Mouse (Mus musculus): ENCODE measurements at regions not wholly inside any gene's neighbourhood (a gene's known extent, or its start where the extent isn't known, plus 50 kb on each side); places are given as distances from the start of the nearest gene placed in this dataset.

DNA sequence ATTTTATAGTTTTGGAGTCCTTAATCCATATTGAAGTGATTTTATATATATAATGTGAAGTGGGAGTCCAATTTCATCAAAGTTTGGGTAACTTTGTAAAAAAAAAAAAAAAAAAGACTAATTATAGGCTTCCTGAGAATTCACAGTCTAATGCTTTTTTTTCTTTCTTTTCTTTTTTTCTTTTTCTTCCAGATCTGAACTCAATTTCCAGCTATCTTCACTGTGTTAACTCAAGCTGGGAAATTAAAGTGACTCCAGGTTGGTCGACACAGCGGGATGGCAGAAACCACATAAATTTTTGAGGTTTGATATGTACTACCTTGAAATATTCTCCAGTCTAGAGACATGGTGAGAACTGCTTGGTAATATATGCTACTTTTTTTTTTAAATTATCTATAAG is 385.7 kb upstream of the Pkdcc start:
- H3K4me3 ChIP-seq (replicated peaks; ENCODE audit: low read length) = no peak overlapping the region
- no peaks in the 10 kb centered on the region for H3K27me3 ChIP-seq (ENCODE audit: control insufficient read depth, insufficient read depth, low read length)
- no peak overlapping the region for H3K9ac ChIP-seq (ENCODE audit: low read length)
- 93% methylated on average over 2 of the region's 2 CpGs for WGBS
- H3K4me2 ChIP-seq (ENCODE audit: low read depth, low read length) = no peak overlapping the region
- H3K4me1 ChIP-seq (ENCODE audit: control insufficient read depth, insufficient read depth, low read length) = no peaks in the 10 kb centered on the region
- no peaks in the 10 kb centered on the region for H3K9me3 ChIP-seq (replicated peaks; ENCODE audit: control insufficient read depth, low read length)
- H3K27ac ChIP-seq (ENCODE audit: low read length) = no peak overlapping the region
- no peaks in the 10 kb centered on the region for H3K36me3 ChIP-seq (ENCODE audit: control insufficient read depth, insufficient read depth, low read length)
- ATAC-seq (ENCODE audit: insufficient read depth, low FRiP score) = no peak

DNA sequence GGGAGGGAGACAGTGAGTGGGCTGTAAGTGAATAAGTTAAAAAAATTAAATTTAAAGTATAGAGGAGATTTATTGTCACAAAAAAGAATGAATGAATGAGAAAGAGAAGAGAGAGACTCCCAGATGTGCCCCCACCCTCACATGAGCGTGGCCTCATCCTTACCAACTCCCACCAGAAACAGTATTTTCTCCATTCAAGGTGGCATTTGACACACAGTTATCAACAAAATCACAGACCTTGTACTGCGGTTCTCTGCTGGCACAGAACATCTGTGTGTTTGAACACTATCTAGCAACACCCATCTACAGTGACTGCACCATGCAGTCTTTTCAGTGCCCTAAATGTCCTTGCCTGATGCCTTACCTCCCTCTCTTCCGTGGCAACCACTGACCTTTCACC is 380.9 kb upstream of the Pkdcc start:
- WGBS = 66% methylated on average over 3 of the region's 3 CpGs
- no peaks in the 10 kb centered on the region for H3K4me1 ChIP-seq (ENCODE audit: control insufficient read depth, insufficient read depth, low read length)
- no peak for ATAC-seq (ENCODE audit: insufficient read depth, low FRiP score)
- no peaks in the 10 kb centered on the region for H3K36me3 ChIP-seq (ENCODE audit: control insufficient read depth, insufficient read depth, low read length)
- no peak overlapping the region for H3K27ac ChIP-seq (ENCODE audit: low read length)
- H3K4me2 ChIP-seq (ENCODE audit: low read depth, low read length) = no peak overlapping the region
- H3K9ac ChIP-seq (ENCODE audit: low read length) = no peak overlapping the region
- no peak overlapping the region for H3K4me3 ChIP-seq (replicated peaks; ENCODE audit: low read length)
- no peaks in the 10 kb centered on the region for H3K9me3 ChIP-seq (replicated peaks; ENCODE audit: control insufficient read depth, low read length)
- H3K27me3 ChIP-seq (ENCODE audit: control insufficient read depth, insufficient read depth, low read length) = no peaks in the 10 kb centered on the region

DNA sequence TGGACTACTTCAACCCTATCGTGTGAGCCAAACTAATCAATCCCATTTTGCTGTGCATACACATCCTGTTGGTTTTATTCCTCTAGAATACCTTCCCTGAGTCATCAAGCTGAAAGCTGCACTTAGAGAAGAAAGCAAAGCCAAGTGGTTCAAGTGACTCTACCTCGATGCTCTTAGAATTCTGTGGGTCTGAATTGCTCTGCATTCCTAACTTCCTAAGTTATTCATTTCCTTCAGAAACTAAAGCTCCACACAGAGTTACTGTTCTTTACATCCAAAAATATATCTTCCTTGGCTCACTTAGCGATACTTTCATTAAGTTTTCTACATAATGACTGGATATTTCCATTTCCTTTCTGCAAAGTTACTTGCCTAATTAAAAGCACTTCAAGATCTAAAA is 379.0 kb upstream of the Pkdcc start:
- no peak for ATAC-seq (ENCODE audit: insufficient read depth, low FRiP score)
- Histone ChIP-seq H3K27me3 (ENCODE audit: control insufficient read depth, insufficient read depth, low read length) (no peaks in the 10 kb centered on the region), H3K27ac (ENCODE audit: low read length) (no peak overlapping the region), H3K4me3 (replicated peaks; ENCODE audit: low read length) (no peak overlapping the region), H3K4me2 (ENCODE audit: low read depth, low read length) (no peak overlapping the region), H3K36me3 (ENCODE audit: control insufficient read depth, insufficient read depth, low read length) (no peaks in the 10 kb centered on the region), H3K9ac (ENCODE audit: low read length) (no peak overlapping the region), H3K9me3 (replicated peaks; ENCODE audit: control insufficient read depth, low read length) (no peaks in the 10 kb centered on the region), H3K4me1 (ENCODE audit: control insufficient read depth, insufficient read depth, low read length) (no peaks in the 10 kb centered on the region)
- 72% methylated on average over 3 of the region's 3 CpGs for WGBS

DNA sequence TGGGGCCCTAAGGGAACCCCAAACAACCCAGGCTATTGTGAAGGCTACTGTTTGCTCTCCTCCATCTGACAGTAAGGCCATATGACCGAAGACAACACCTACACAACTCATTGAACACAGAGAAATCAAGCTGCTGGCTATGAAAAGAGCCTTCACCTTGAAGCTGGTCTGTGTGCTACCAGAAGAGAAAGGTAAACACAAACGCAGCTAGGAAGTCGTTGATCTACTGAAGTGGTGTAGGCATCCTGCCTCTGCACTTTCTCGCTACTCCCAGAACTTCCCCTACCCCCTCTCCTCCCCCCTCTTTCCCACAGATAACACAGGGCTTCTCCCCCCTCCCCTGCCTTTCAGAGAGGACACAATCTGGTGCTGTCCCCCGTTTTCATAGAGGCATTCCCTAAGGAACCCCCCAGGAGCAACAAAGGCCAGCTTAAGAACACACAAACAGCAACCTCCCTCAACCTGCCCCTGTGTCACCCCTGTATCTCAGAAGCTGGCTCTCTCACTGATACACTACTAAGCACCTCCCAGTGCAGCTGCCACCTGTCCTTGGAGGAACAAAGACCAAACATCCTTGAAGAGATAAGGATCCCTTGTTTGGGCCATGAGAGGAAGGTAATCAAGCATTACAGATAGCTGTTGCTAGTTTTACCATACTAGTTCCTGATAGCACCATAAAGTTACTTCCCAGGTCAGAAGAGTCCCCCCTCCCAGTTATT is 368.2 kb upstream of the Pkdcc start:
- no peak overlapping the region for H3K4me3 ChIP-seq (replicated peaks; ENCODE audit: low read length)
- ATAC-seq (ENCODE audit: insufficient read depth, low FRiP score) = no peak
- no peak overlapping the region for H3K9ac ChIP-seq (ENCODE audit: low read length)
- H3K27ac ChIP-seq (ENCODE audit: low read length) = no peak overlapping the region
- no peaks in the 10 kb centered on the region for H3K4me1 ChIP-seq (ENCODE audit: control insufficient read depth, insufficient read depth, low read length)
- no peaks in the 10 kb centered on the region for H3K9me3 ChIP-seq (replicated peaks; ENCODE audit: control insufficient read depth, low read length)
- no peaks in the 10 kb centered on the region for H3K36me3 ChIP-seq (ENCODE audit: control insufficient read depth, insufficient read depth, low read length)
- no peak overlapping the region for H3K4me2 ChIP-seq (ENCODE audit: low read depth, low read length)
- 39% methylated on average over 5 of the region's 5 CpGs for WGBS
- H3K27me3 ChIP-seq (ENCODE audit: control insufficient read depth, insufficient read depth, low read length) = no peaks in the 10 kb centered on the region

DNA sequence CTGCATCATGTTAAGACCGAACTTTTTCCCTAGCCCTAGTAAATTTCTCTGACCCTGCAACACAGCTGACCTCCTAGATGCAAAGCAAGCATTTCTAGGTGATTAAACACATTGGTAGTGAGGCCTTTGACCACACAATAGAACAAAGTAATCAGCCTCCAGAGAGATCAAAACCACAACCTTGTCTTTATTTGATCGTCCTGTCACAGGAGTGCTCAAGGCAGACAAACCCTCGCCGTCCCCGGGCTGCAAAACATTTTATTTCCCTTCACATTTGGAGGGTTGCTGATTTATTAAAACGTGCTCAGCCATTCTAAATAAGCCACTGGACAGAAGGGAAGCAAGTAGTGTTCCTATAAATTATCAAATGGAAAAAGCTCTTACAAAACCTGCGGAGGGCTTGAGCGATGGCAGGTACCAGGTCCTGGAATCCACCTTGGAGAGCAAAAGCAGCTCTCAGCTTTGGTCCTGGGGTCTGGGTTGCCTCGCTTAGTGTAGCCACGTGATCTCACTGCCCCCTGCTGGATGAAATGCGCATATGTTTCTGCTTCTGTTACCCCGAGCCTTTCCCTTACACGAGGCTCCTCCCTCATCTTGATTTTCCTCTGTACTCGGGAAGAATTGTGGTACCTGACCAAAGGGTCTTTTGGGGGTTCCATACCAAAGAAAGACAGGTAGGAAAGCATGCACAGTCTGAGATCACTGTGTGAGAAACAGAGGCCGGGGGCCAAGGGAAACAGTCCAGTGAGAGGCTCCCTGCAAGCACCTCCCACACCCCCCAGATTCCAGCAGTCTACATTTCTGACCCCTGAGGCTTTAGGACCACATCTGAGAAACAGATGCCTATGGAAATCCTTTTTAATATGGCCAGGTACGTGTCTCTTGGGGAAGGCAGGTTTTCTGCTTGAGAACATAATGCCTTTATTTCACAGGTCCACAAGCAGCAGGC is 357.6 kb upstream of the Pkdcc start:
- Histone ChIP-seq H3K36me3 (ENCODE audit: control insufficient read depth, insufficient read depth, low read length) (no peaks in the 10 kb centered on the region), H3K27ac (ENCODE audit: low read length) (no peak overlapping the region), H3K27me3 (ENCODE audit: control insufficient read depth, insufficient read depth, low read length) (no peaks in the 10 kb centered on the region), H3K4me3 (replicated peaks; ENCODE audit: low read length) (peak overlapping the region; percentile 18), H3K4me2 (ENCODE audit: low read depth, low read length) (peak overlapping the region; percentile 48), H3K4me1 (ENCODE audit: control insufficient read depth, insufficient read depth, low read length) (no peaks in the 10 kb centered on the region), H3K9ac (ENCODE audit: low read length) (peak overlapping the region; percentile 48), H3K9me3 (replicated peaks; ENCODE audit: control insufficient read depth, low read length) (no peaks in the 10 kb centered on the region)
- ATAC-seq (ENCODE audit: insufficient read depth, low FRiP score) = peak; percentile 86; the same call in 1 of the 2 replicates
- WGBS = 20% methylated on average over 16 of the region's 16 CpGs

DNA sequence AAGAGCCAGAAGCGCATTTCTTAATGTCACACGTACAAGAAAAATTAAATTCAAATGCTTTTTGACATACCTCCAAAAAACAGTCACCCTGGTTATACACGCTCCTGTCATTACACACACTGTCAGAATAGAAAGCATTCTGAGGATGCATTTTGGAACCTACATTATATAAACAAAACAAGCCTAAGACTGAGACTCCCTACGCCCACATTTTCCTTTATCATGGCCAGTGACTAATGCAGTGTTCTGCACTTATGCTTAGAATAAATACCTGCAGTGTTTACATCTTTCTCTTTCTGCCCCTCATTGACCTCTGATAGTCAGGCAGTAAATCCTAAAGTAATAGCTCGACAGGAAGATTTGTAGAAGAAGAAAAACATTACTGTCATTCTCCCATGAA is 354.7 kb upstream of the Pkdcc start:
- Histone ChIP-seq H3K9ac (ENCODE audit: low read length) (no peak overlapping the region), H3K4me3 (replicated peaks; ENCODE audit: low read length) (no peak overlapping the region), H3K4me1 (ENCODE audit: control insufficient read depth, insufficient read depth, low read length) (no peaks in the 10 kb centered on the region), H3K4me2 (ENCODE audit: low read depth, low read length) (no peak overlapping the region), H3K27me3 (ENCODE audit: control insufficient read depth, insufficient read depth, low read length) (no peaks in the 10 kb centered on the region), H3K27ac (ENCODE audit: low read length) (no peak overlapping the region), H3K9me3 (replicated peaks; ENCODE audit: control insufficient read depth, low read length) (no peaks in the 10 kb centered on the region), H3K36me3 (ENCODE audit: control insufficient read depth, insufficient read depth, low read length) (no peaks in the 10 kb centered on the region)
- ATAC-seq (ENCODE audit: insufficient read depth, low FRiP score) = no peak
- WGBS = 49% methylated on average over 5 of the region's 5 CpGs

DNA sequence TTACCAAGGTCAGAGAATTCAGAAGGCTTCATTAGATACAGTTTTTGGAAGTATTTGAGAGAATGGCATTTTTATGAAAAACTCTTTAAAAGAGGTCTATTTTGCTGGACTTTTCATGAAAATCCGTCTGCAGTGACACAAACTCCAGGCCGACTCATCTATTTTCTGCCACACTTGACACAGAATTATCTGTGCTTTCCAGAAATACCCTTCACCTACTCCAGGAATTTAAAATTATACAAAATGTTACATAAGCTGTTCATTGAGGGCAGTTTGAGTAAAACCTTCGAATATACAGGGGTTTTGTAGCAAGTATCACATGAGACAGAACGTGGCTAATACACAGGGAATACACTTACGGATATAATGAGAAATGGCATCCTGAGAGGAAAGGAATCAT is 354.1 kb upstream of the Pkdcc start:
- H3K27ac ChIP-seq (ENCODE audit: low read length) = no peak overlapping the region
- H3K27me3 ChIP-seq (ENCODE audit: control insufficient read depth, insufficient read depth, low read length) = no peaks in the 10 kb centered on the region
- no peak overlapping the region for H3K4me3 ChIP-seq (replicated peaks; ENCODE audit: low read length)
- 66% methylated on average over 5 of the region's 5 CpGs for WGBS
- H3K4me1 ChIP-seq (ENCODE audit: control insufficient read depth, insufficient read depth, low read length) = no peaks in the 10 kb centered on the region
- H3K9ac ChIP-seq (ENCODE audit: low read length) = no peak overlapping the region
- H3K4me2 ChIP-seq (ENCODE audit: low read depth, low read length) = no peak overlapping the region
- no peaks in the 10 kb centered on the region for H3K9me3 ChIP-seq (replicated peaks; ENCODE audit: control insufficient read depth, low read length)
- no peak for ATAC-seq (ENCODE audit: insufficient read depth, low FRiP score)
- no peaks in the 10 kb centered on the region for H3K36me3 ChIP-seq (ENCODE audit: control insufficient read depth, insufficient read depth, low read length)

DNA sequence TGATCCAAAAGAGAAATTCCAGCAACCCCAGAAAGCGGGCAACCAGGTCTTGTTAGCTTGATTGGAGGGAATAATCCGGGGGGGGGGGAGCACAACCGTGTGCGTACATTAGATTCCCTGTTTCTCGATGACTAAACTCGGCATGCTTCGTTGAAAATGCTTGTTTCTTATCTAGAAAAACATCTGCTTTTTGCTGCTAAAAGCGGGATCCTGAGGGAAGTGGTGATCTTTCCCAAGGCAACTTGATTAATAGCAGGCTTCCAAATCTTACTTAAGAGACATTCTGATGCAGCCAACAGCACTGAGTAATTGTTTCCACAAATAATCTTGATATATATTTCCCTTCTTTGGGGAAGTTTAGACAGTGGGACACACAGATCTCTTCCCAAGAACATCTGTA is 338.0 kb upstream of the Pkdcc start:
- no peak overlapping the region for H3K27ac ChIP-seq (ENCODE audit: low read length)
- ATAC-seq (ENCODE audit: insufficient read depth, low FRiP score) = no peak

DNA sequence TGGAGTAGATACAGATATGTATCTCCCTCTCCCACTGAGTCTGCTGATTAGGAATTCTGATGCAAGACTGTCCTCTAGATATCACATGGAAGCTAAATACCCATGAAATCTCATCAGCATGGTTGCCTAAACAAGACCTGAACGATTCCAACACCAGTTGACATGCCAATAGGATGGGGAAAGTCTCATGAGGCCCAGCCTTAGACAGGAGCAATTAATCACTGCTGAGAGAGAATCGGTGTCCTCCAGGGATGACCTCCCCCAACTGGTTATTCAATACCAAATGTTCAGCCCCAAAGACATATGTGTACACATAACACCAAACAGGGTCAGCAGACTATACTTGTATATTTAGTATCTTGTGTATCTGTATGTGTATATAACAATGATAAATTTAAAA is 314.5 kb upstream of the Pkdcc start:
- Histone ChIP-seq H3K36me3 (ENCODE audit: control insufficient read depth, insufficient read depth, low read length) (no peaks in the 10 kb centered on the region), H3K27me3 (ENCODE audit: control insufficient read depth, insufficient read depth, low read length) (no peaks in the 10 kb centered on the region), H3K4me3 (replicated peaks; ENCODE audit: low read length) (no peak overlapping the region), H3K9me3 (replicated peaks; ENCODE audit: control insufficient read depth, low read length) (no peaks in the 10 kb centered on the region), H3K27ac (ENCODE audit: low read length) (no peak overlapping the region), H3K9ac (ENCODE audit: low read length) (no peak overlapping the region), H3K4me1 (ENCODE audit: control insufficient read depth, insufficient read depth, low read length) (no peaks in the 10 kb centered on the region), H3K4me2 (ENCODE audit: low read depth, low read length) (no peak overlapping the region)
- WGBS = 26% methylated on average over 2 of the region's 2 CpGs
- no peak for ATAC-seq (ENCODE audit: insufficient read depth, low FRiP score)

More for the DNA sequence above, 338.0 kb upstream of the Pkdcc start:
- Histone ChIP-seq H3K4me3 (replicated peaks; ENCODE audit: low read length) (no peak overlapping the region), H3K9ac (ENCODE audit: low read length) (no peak overlapping the region), H3K4me1 (ENCODE audit: control insufficient read depth, insufficient read depth, low read length) (no peaks in the 10 kb centered on the region), H3K9me3 (replicated peaks; ENCODE audit: control insufficient read depth, low read length) (no peaks in the 10 kb centered on the region), H3K36me3 (ENCODE audit: control insufficient read depth, insufficient read depth, low read length) (no peaks in the 10 kb centered on the region), H3K27me3 (ENCODE audit: control insufficient read depth, insufficient read depth, low read length) (no peaks in the 10 kb centered on the region), H3K4me2 (ENCODE audit: low read depth, low read length) (no peak overlapping the region)
- 65% methylated on average over 8 of the region's 8 CpGs for WGBS

Data from stomach, embryonic 16.5 days (tissue).